Mouse (Mus musculus) hindbrain, embryonic 16.5 days (tissue): Measurements from ENCODE around the gene Arhgef39. TPM values are rescaled to one million over a fixed set of nuclear protein-coding genes. Genes with fewer than 3 reads are reported as not detected.
A peak's percentile ranks its signal among the peaks of the same experiment; 100 is the strongest.

Source experiments
- ATAC-seq: fragments of 200-750 bp; cut with Nextera tagmentation; 2 replicates; pipeline ENCODE4 v1.8.0; 2017; ENCODE audit warnings: moderate TSS enrichment, moderate library complexity
- H3K27ac ChIP-seq: fragments of 300-500 bp; sonication (generic); 2 replicates; pipeline ENCODE4 v1.5.1; 2014; ENCODE audit warnings: low read depth, mild to moderate bottlenecking, control low read depth, low read length, moderate library complexity
- H3K27me3 ChIP-seq: fragments of 300-500 bp; sonication (generic); replicated peaks from 2 replicates; pipeline ENCODE4 v1.6.1; 2014; ENCODE audit warnings: low read length; ENCODE audit not compliant: control insufficient read depth, insufficient read depth
- H3K36me3 ChIP-seq: fragments of 300-500 bp; sonication (generic); 2 replicates; pipeline ENCODE4 v1.6.1; 2014; ENCODE audit warnings: mild to moderate bottlenecking, low read length, moderate library complexity, mixed read lengths; ENCODE audit not compliant: control insufficient read depth, insufficient read depth
- H3K4me1 ChIP-seq: fragments of 300-500 bp; sonication (generic); 2 replicates; pipeline ENCODE4 v1.6.1; 2014; ENCODE audit warnings: low read depth, low read length; ENCODE audit not compliant: control insufficient read depth, insufficient read depth
- H3K4me2 ChIP-seq: fragments of 300-500 bp; sonication (generic); 2 replicates; pipeline ENCODE4 v1.6.1; 2014; ENCODE audit warnings: mild to moderate bottlenecking, low read length, control low read depth, moderate library complexity
- H3K4me3 ChIP-seq: fragments of 300-500 bp; sonication (generic); 2 replicates; pipeline ENCODE4 v1.5.1; 2014; ENCODE audit warnings: mild to moderate bottlenecking, low read length, control low read depth, moderate library complexity
- H3K9ac ChIP-seq: fragments of 300-500 bp; sonication (generic); 2 replicates; pipeline ENCODE4 v1.6.1; 2014; ENCODE audit warnings: low read depth, mild to moderate bottlenecking, control low read depth, low read length, moderate library complexity
- H3K9me3 ChIP-seq: fragments of 300-500 bp; sonication (generic); 2 replicates; pipeline ENCODE4 v1.6.1; 2014; ENCODE audit warnings: mild to moderate bottlenecking, low read length, moderate library complexity; ENCODE audit not compliant: control insufficient read depth
- WGBS: fragments of 180-500 bp; shearing (Covaris S2); extraction: QIAGEN DNeasy Blood & Tissue Kit; methylation state at CpG from one replicate; pipeline ENCODE4 v1.1.7; 2014; 5-methylcytosine and 5-hydroxymethylcytosine counted together
- polyA plus RNA-seq: library from polyadenylated mRNA; unstranded; fragments of >200 nt; fragmentation: Nextera tagmentation; extraction: Ambion mirVana; gene quantifications from 2 replicates; pipeline ENCODE4 v1.2.1, GENCODE M21; 2015

The Arhgef39 gene
- 8.2 and 10.7 TPM in 2 replicates for polyA plus RNA-seq

- no peaks in the 10 kb centered on the region for H3K36me3 ChIP-seq
- ATAC-seq: peak; percentile 85
- H3K4me3 ChIP-seq: peak within 1 kb of the TSS; percentile 56
- no peaks in the 10 kb centered on the region for H3K27me3 ChIP-seq
- 6% methylated on average over 50 of the region's 50 CpGs for WGBS
- no peak within 1 kb of the TSS for H3K27ac ChIP-seq
- H3K9me3 ChIP-seq: no peaks in the 10 kb centered on the region
- H3K4me1 ChIP-seq: peaks cover 8% of the 10 kb centered on the region
- H3K9ac ChIP-seq: peak within 1 kb of the TSS; percentile 65
- peak within 1 kb of the TSS; percentile 88 for H3K4me2 ChIP-seq
These were observed at the start of gene Arhgef39 for GRCm38 (mm10) chr4:43499407-43500333. Gene Arhgef39, minus strand, starts transcription at chr4:43499695.

- Histone ChIP-seq H3K4me1 (no peaks in the 10 kb centered on the region), H3K4me2 (no peak overlapping the region), H3K4me3 (no peak overlapping the region), H3K9me3 (no peaks in the 10 kb centered on the region), H3K27me3 (no peaks in the 10 kb centered on the region), H3K36me3 (peaks cover 67% of the 10 kb centered on the region), H3K9ac (no peak overlapping the region), H3K27ac (no peak overlapping the region)
- WGBS: 91% methylated on average over 12 of the region's 12 CpGs
- no peak for ATAC-seq
These were observed 49.6 kb upstream of the Arhgef39 start for GRCm38 (mm10) chr4:43549055-43549454.

DNA sequence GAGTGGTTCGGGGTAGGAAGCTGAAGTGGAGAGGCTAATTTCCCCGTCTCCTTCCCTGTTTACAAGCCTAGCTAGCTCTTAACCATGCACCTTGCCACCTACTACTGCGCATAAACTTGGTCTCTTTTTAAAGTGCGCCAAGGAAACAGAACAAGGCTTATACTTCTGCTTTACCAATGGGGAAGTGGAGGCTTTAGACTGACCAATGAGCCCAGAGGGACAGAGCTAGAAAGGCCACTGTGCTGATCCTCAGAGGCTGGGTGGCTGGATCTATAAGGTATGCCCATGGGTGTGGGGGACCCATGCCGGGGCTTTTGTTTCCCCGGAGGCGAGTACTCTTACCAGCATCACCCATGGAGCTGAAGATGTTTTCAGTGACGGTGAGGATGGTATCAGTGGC is 47.7 kb upstream of the Arhgef39 start:
- Histone ChIP-seq H3K36me3 (peaks cover 67% of the 10 kb centered on the region), H3K4me2 (no peak overlapping the region), H3K9me3 (no peaks in the 10 kb centered on the region), H3K4me1 (no peaks in the 10 kb centered on the region), H3K9ac (no peak overlapping the region), H3K27ac (no peak overlapping the region), H3K27me3 (no peaks in the 10 kb centered on the region), H3K4me3 (no peak overlapping the region)
- ATAC-seq: no peak
- WGBS: 94% methylated on average over 8 of the region's 8 CpGs

DNA sequence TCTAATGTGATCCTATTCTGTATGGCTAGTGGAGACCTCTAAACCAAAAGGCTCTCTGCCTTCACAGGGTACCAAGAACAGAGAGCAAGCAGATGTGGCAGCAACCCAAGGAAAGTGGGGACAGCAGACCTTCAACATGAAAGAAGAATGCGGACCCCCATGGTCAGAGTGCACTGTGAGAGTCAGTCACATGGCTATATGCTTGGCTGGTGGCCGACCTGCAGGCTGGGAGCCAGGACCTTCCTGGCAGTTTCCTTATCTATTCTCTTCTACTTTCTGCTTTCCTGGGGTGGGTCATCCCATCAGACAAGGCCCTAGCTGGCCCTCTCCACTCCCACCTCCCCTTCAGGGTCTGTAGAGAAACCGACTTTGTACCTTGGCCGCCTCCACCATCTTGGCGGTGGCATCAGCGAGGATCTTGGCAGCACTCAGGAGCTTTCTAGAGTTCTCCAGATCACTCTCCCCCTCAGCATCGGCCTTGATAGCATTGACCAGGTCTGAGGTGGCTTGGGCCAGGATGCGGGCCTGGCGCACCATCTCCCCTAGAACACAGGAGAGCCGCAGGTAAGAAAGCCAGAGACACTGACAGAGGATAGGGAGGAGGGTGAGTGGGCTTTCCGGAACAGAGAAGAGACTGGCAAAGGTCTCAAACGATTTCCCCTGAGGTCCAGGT is 47.0 kb upstream of the Arhgef39 start:
- no peak for ATAC-seq

DNA sequence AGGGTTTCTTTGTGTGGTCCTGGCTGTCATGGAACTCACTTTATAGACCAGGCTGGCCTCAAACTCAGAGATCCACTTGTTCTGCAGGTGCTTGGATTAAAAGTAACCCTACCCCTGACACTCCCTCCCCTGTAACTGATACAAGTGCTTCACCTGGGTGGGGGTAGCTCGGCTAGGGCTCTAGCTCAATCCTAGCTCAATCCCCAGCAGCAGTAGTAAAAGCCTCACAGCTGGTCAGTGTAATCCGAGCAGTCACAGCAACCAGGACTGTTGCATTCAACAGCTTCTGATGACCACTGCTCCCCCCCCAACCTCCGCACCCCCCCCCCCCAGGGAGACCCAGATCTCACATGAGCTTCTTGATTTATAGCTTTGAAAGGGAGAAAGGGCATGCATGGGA is 42.5 kb upstream of the Arhgef39 start:
- ATAC-seq: no peak
- no peak overlapping the region for H3K27ac ChIP-seq
- no peaks in the 10 kb centered on the region for H3K9me3 ChIP-seq
- no peak overlapping the region for H3K4me3 ChIP-seq
- peaks cover 62% of the 10 kb centered on the region for H3K36me3 ChIP-seq
- WGBS: 76% methylated on average over 3 of the region's 3 CpGs
- H3K4me1 ChIP-seq: no peaks in the 10 kb centered on the region
- no peaks in the 10 kb centered on the region for H3K27me3 ChIP-seq
- no peak overlapping the region for H3K4me2 ChIP-seq
- no peak overlapping the region for H3K9ac ChIP-seq

More for the DNA sequence above, 47.0 kb upstream of the Arhgef39 start:
- Histone ChIP-seq H3K4me1 (no peaks in the 10 kb centered on the region), H3K27ac (no peak overlapping the region), H3K4me2 (no peak overlapping the region), H3K4me3 (no peak overlapping the region), H3K9me3 (no peaks in the 10 kb centered on the region), H3K27me3 (no peaks in the 10 kb centered on the region), H3K9ac (no peak overlapping the region), H3K36me3 (peaks cover 67% of the 10 kb centered on the region)
- 92% methylated on average over 12 of the region's 12 CpGs for WGBS

- Histone ChIP-seq H3K4me1 (no peaks in the 10 kb centered on the region), H3K4me2 (no peak overlapping the region), H3K9ac (no peak overlapping the region), H3K9me3 (no peaks in the 10 kb centered on the region), H3K27ac (no peak overlapping the region), H3K4me3 (no peak overlapping the region), H3K36me3 (peaks cover 60% of the 10 kb centered on the region), H3K27me3 (no peaks in the 10 kb centered on the region)
- WGBS: 95% methylated on average over 9 of the region's 9 CpGs
- no peak for ATAC-seq
These were observed 36.5 kb upstream of the Arhgef39 start for GRCm38 (mm10) chr4:43536031-43536430.

GRCm38 (mm10) chr4:43535628-43536027 is 36.1 kb upstream of the Arhgef39 start:
- H3K4me1 ChIP-seq: no peaks in the 10 kb centered on the region
- H3K36me3 ChIP-seq: peaks cover 60% of the 10 kb centered on the region
- H3K4me2 ChIP-seq: no peak overlapping the region
- no peaks in the 10 kb centered on the region for H3K27me3 ChIP-seq
- no peak overlapping the region for H3K4me3 ChIP-seq
- WGBS: 92% methylated on average over 8 of the region's 8 CpGs
- H3K9ac ChIP-seq: no peak overlapping the region
- H3K27ac ChIP-seq: no peak overlapping the region
- H3K9me3 ChIP-seq: no peaks in the 10 kb centered on the region
- ATAC-seq: no peak

- Histone ChIP-seq H3K27ac (no peak overlapping the region), H3K36me3 (peaks cover 45% of the 10 kb centered on the region), H3K9ac (no peak overlapping the region), H3K4me2 (no peak overlapping the region), H3K9me3 (no peaks in the 10 kb centered on the region), H3K4me1 (no peaks in the 10 kb centered on the region), H3K4me3 (no peak overlapping the region), H3K27me3 (no peaks in the 10 kb centered on the region)
- ATAC-seq: no peak
- 86% methylated on average over 9 of the region's 9 CpGs for WGBS
These were observed 33.8 kb upstream of the Arhgef39 start for GRCm38 (mm10) chr4:43533270-43533669.

DNA sequence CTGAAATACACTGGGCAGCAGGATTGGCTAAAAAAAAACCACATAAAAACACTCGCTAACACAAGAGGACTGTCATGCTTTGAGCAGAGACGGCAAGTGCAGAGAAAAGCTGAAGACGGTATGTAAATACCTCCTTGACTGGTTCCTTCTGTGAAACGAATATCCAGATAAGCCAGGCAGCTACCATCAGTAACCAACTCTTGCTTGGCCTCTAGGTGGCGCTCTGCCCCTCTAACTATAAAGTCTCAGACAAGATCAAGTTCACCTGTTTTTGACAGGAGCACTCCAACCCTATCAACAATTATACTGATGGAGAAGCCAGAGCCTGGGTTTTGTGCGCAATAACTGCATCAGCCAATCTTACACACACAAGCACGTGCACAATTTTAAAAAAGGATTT is 31.1 kb upstream of the Arhgef39 start:
- Histone ChIP-seq H3K36me3 (peaks cover 30% of the 10 kb centered on the region), H3K4me3 (no peak overlapping the region), H3K27ac (no peak overlapping the region), H3K9me3 (no peaks in the 10 kb centered on the region), H3K27me3 (peaks cover under 1% of the 10 kb centered on the region; the same call in 1 of the 2 replicates), H3K4me1 (no peaks in the 10 kb centered on the region), H3K4me2 (no peak overlapping the region), H3K9ac (no peak overlapping the region)
- WGBS: 26% methylated on average over 7 of the region's 7 CpGs
- ATAC-seq: peak; percentile 34; the same call in 1 of the 2 replicates
